Mouse (Mus musculus) CH12.LX (cell line): ENCODE measurements around the gene Bst1. TPM values are rescaled to one million over a fixed set of nuclear protein-coding genes. Genes with fewer than 3 reads are reported as not detected.
A peak's percentile ranks its signal among the peaks of the same experiment; 100 is the strongest.

Source experiments
- DNase-seq: peaks from one replicate; pipeline ENCODE4 v3.0.0-alpha.2; 2013; ENCODE audit errors: extremely low read depth
- H3K27ac ChIP-seq: 2 replicates; pipeline ENCODE4 v1.5.1; 2012; ENCODE audit warnings: low read depth, mild to moderate bottlenecking, control low read depth, moderate library complexity; ENCODE audit not compliant: insufficient read depth
- H3K27me3 ChIP-seq: replicated peaks from 2 replicates; pipeline ENCODE3; 2012; ENCODE audit warnings: inconsistent platforms
- H3K36me3 ChIP-seq, 2 experiments: replicated peaks in 1 of 2; 2 replicates each; pipeline versions ENCODE3 to v1.6.1; 2012; ENCODE audit warnings: inconsistent platforms in 1 of 2, low read length in 1 of 2, mild to moderate bottlenecking in 1 of 2, mixed read lengths in 1 of 2, moderate library complexity in 1 of 2; ENCODE audit not compliant: control insufficient read depth in 1 of 2, insufficient read depth in 1 of 2
- H3K4me1 ChIP-seq, 2 experiments: 2 replicates each; pipeline ENCODE4 v1.6.1; 2012; ENCODE audit warnings: inconsistent platforms in 1 of 2, moderate library complexity in 1 of 2; ENCODE audit not compliant: insufficient read depth in 2 of 2, control insufficient read depth in 1 of 2
- H3K4me2 ChIP-seq: 2 replicates; pipeline ENCODE4 v1.6.1; 2012; ENCODE audit warnings: low read depth, mild to moderate bottlenecking, control low read depth; ENCODE audit not compliant: poor library complexity, insufficient read depth, severe bottlenecking
- H3K4me3 ChIP-seq, 3 experiments: fragments of 150-350 bp in 1 of 3; sonication (generic) in 1 of 3; replicated peaks in 1 of 3; 2 replicates each; pipeline versions ENCODE3 to v1.5.1; 2011 to 2012; ENCODE audit warnings: low read depth in 2 of 3, low read length in 2 of 3, mild to moderate bottlenecking in 2 of 3, moderate library complexity in 2 of 3, control low read depth in 1 of 3, improper control_type of control experiment in 1 of 3, inconsistent platforms in 1 of 3, mixed read lengths in 1 of 3; ENCODE audit not compliant: poor library complexity in 1 of 3
- H3K79me2 ChIP-seq: replicated peaks from 2 replicates; pipeline ENCODE4 v1.6.1; 2012; ENCODE audit warnings: mild to moderate bottlenecking, moderate library complexity; ENCODE audit not compliant: control insufficient read depth, poor library complexity, insufficient read depth, severe bottlenecking; ENCODE audit errors: extremely low read depth
- H3K9ac ChIP-seq: 2 replicates; pipeline ENCODE4 v1.6.1; 2012; ENCODE audit warnings: low read depth, mild to moderate bottlenecking, control low read depth, moderate library complexity; ENCODE audit not compliant: insufficient read depth
- H3K9me3 ChIP-seq: replicated peaks from 2 replicates; pipeline ENCODE3; 2012; ENCODE audit warnings: low read length, inconsistent platforms, mixed read lengths
- BHLHE40 ChIP-seq: IDR thresholded peaks from 2 replicates; pipeline ENCODE4 v1.6.1; 2011; ENCODE audit warnings: mild to moderate bottlenecking, low read depth, low read length, improper control_type of control experiment
- CHD1 ChIP-seq: IDR thresholded peaks from 2 replicates; pipeline ENCODE4 v1.6.1; 2012; ENCODE audit warnings: low read depth, low read length, improper control_type of control experiment, inconsistent platforms
- CHD2 ChIP-seq: IDR thresholded peaks from 2 replicates; pipeline ENCODE4 v1.6.1; 2011; ENCODE audit warnings: low read length, improper control_type of control experiment
- CTCF ChIP-seq, 2 experiments: IDR thresholded peaks in 1 of 2; conservative IDR thresholded peaks in 1 of 2; 2 replicates each; pipeline ENCODE4 v1.5.1; 2011 to 2012; ENCODE audit warnings: low read depth in 2 of 2, low read length in 2 of 2, improper control_type of control experiment in 1 of 2, inconsistent platforms in 1 of 2, mild to moderate bottlenecking in 1 of 2, moderate library complexity in 1 of 2
- E2F4 ChIP-seq: IDR thresholded peaks from 2 replicates; pipeline ENCODE4 v1.6.1; 2011; ENCODE audit warnings: low read depth, low read length, improper control_type of control experiment; ENCODE audit not compliant: insufficient replicate concordance
- ELF1 ChIP-seq: IDR thresholded peaks from 2 replicates; pipeline ENCODE4 v1.6.1; 2014; ENCODE audit warnings: low read depth, mild to moderate bottlenecking, inconsistent platforms, low read length, improper control_type of control experiment
- EP300 ChIP-seq: IDR thresholded peaks from 2 replicates; pipeline ENCODE4 v1.6.1; 2011; ENCODE audit warnings: low read length, improper control_type of control experiment
- GABPA ChIP-seq: IDR thresholded peaks from 2 replicates; pipeline ENCODE4 v1.6.1; 2012; ENCODE audit warnings: low read depth, low read length, improper control_type of control experiment, inconsistent platforms; ENCODE audit not compliant: insufficient replicate concordance
- JUN ChIP-seq: IDR thresholded peaks from 2 replicates; pipeline ENCODE4 v1.6.1; 2011; ENCODE audit warnings: low read depth, mild to moderate bottlenecking, low read length, improper control_type of control experiment, moderate library complexity; ENCODE audit not compliant: insufficient read depth
- KAT2A ChIP-seq: IDR thresholded peaks from 2 replicates; pipeline ENCODE4 v1.6.1; 2012; ENCODE audit warnings: low read length, improper control_type of control experiment, inconsistent platforms; ENCODE audit not compliant: insufficient replicate concordance
- MAFK ChIP-seq: IDR thresholded peaks from 2 replicates; pipeline ENCODE4 v1.6.1; 2011; ENCODE audit warnings: low read length, improper control_type of control experiment; ENCODE audit not compliant: insufficient replicate concordance
- MAX ChIP-seq: IDR thresholded peaks from 2 replicates; pipeline ENCODE4 v1.6.1; 2011; ENCODE audit warnings: low read length, improper control_type of control experiment
- MEF2A ChIP-seq: IDR thresholded peaks from 2 replicates; pipeline ENCODE4 v1.6.1; 2014; ENCODE audit warnings: low read depth, mild to moderate bottlenecking, inconsistent platforms, low read length, improper control_type of control experiment, borderline replicate concordance
- MXI1 ChIP-seq: IDR thresholded peaks from 2 replicates; pipeline ENCODE4 v1.6.1; 2011; ENCODE audit warnings: mild to moderate bottlenecking, low read depth, low read length, improper control_type of control experiment
- MYC ChIP-seq: IDR thresholded peaks from 2 replicates; pipeline ENCODE4 v1.6.1; 2011; ENCODE audit warnings: low read depth, mild to moderate bottlenecking, improper control_type of control experiment, low read length
- NRF1 ChIP-seq: IDR thresholded peaks from 2 replicates; pipeline ENCODE4 v1.6.1; 2014; ENCODE audit warnings: low read depth, mild to moderate bottlenecking, inconsistent platforms, low read length, improper control_type of control experiment, moderate library complexity
- PAX5 ChIP-seq: IDR thresholded peaks from 2 replicates; pipeline ENCODE4 v1.6.1; 2012; ENCODE audit warnings: low read length, inconsistent platforms, mixed read lengths
- POLR2AphosphoS2 ChIP-seq: IDR thresholded peaks from 2 replicates; pipeline ENCODE4 v1.6.1; 2011; ENCODE audit warnings: low read depth, low read length, improper control_type of control experiment
- RCOR1 ChIP-seq: conservative IDR thresholded peaks from 2 replicates; pipeline ENCODE4 v1.6.1; 2012; ENCODE audit warnings: low read depth, mild to moderate bottlenecking, inconsistent platforms, low read length, improper control_type of control experiment
- SIN3A ChIP-seq: IDR thresholded peaks from 2 replicates; pipeline ENCODE4 v1.6.1; 2012; ENCODE audit warnings: low read length, improper control_type of control experiment, inconsistent platforms
- SMC3 ChIP-seq: IDR thresholded peaks from 2 replicates; pipeline ENCODE4 v1.6.1; 2011; ENCODE audit warnings: low read depth, low read length, improper control_type of control experiment
- TBP ChIP-seq: conservative IDR thresholded peaks from 2 replicates; pipeline ENCODE4 v1.6.1; 2011; ENCODE audit warnings: low read depth, low read length, improper control_type of control experiment
- TCF12 ChIP-seq: IDR thresholded peaks from 2 replicates; pipeline ENCODE4 v1.6.1; 2014; ENCODE audit warnings: low read depth, mild to moderate bottlenecking, inconsistent platforms, low read length, improper control_type of control experiment
- UBTF ChIP-seq: IDR thresholded peaks from 2 replicates; pipeline ENCODE4 v1.6.1; 2012; ENCODE audit warnings: low read depth, mild to moderate bottlenecking, inconsistent platforms, low read length, improper control_type of control experiment, moderate library complexity
- USF2 ChIP-seq: conservative IDR thresholded peaks from 2 replicates; pipeline ENCODE4 v1.6.1; 2011; ENCODE audit warnings: low read depth, low read length, improper control_type of control experiment
- ZC3H11A ChIP-seq: IDR thresholded peaks from 2 replicates; pipeline ENCODE4 v1.6.1; 2012; ENCODE audit warnings: low read depth, mild to moderate bottlenecking, inconsistent platforms, low read length, improper control_type of control experiment
- ZKSCAN1 ChIP-seq: IDR thresholded peaks from 2 replicates; pipeline ENCODE4 v1.6.1; 2012; ENCODE audit warnings: low read depth, inconsistent platforms, low read length, improper control_type of control experiment, borderline replicate concordance
- ZMIZ1 ChIP-seq: IDR thresholded peaks from 2 replicates; pipeline ENCODE4 v1.6.1; 2012; ENCODE audit warnings: low read depth, mild to moderate bottlenecking, inconsistent platforms, low read length, improper control_type of control experiment
- ZNF384 ChIP-seq: IDR thresholded peaks from 2 replicates; pipeline ENCODE4 v1.6.1; 2012; ENCODE audit warnings: low read depth, low read length, improper control_type of control experiment, inconsistent platforms
- dilution Hi-C: fragments of 300-500 bp; cut with MboI; formaldehyde crosslinking; loops from 2 replicates; pipeline ENCODE4 v1.14.3; 2020; ENCODE audit warnings: low sequenced_read_pairs; ENCODE audit not compliant: extremely low pct_unique_long_range_greater_than_20kb, extremely low pct_ligation_motif_present
- in situ Hi-C: fragments of 300-500 bp; cut with MboI; formaldehyde crosslinking; loops from 3 replicates; pipeline ENCODE4 v1.14.3; 2019; ENCODE audit warnings: low sequenced_read_pairs, low pct_ligation_motif_present, low pct_unique_long_range_greater_than_20kb, mixed read lengths
- polyA plus RNA-seq: library from polyadenylated mRNA; unstranded; fragments of >175 nt; gene quantifications from 2 replicates; pipeline ENCODE4 v1.2.1, GENCODE M21; 2012; ENCODE audit warnings: low read depth; ENCODE audit not compliant: insufficient read length
- total RNA-seq, 2 experiments: library from RNA; depleted of rRNA; stranded (reverse); fragments of 300-350 nt in 1 of 2; fragments of >200 nt in 1 of 2; gene quantifications; 2 replicates each; pipeline ENCODE4 v1.2.3; 2012 to 2014

Bst1 gene
- total and polyA plus RNA-seq, 3 experiments: 1.9 to 9.9 (median 4.8) TPM

DNA sequence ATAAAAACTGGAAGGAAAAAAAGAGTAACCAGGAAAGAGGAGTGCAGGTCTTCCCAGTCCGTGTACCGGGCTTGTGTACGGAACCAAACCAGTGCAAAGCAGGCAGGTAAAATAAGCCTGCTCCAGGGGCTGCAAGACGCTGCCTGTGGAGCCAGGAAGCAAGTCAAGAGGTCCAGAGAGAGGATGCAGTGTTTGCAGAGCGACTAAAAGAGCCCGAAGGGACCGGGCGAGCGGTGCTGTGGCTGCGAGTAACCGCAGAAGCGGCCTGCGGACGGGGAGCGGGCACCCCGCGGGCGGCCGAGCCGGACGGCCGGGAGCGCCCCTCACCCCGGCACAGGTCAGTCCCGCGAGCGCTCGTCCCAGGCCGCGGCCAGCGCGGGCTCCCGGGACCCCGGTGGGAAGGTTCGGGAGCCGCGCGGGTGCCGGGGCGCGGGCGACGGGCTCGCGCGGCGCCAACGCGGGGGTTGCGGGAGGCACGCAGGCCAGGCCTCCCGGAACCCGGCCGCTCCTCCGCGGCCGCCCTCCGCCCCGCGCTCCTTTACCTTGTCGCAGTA lies 37.2 kb upstream of the Bst1 start:
- H3K79me2 ChIP-seq: peaks cover 29% of the 10 kb centered on the region
- H3K4me3 ChIP-seq: peak overlapping the region; percentile 78 to 94 (median 94)
- in situ Hi-C loops: no loop called here
- H3K27ac ChIP-seq: peak overlapping the region; percentile 53; the same call in 1 of the 2 replicates
- dilution Hi-C loops: no loop called here
- peak overlapping the region; percentile 89 for H3K9ac ChIP-seq
- DNase-seq: peak; percentile 23
- H3K9me3 ChIP-seq: no peaks in the 10 kb centered on the region
- peaks cover 0 to 41% of the 10 kb centered on the region in 2 experiments; a peak in 2 of 4 replicates for H3K4me1 ChIP-seq
- peak overlapping the region; percentile 67 for H3K4me2 ChIP-seq
- peaks cover 0 to 4% of the 10 kb centered on the region in 2 experiments for H3K36me3 ChIP-seq
- TF ChIP-seq ZMIZ1 (no peak), ZKSCAN1 (no peak), SIN3A (peak; percentile 63; the same call in 1 of the 2 replicates), RCOR1 (no peak), MAX (0 out of 2 replicates have a peak, but pooled peaks have one; percentile 9), MEF2A (no peak), MXI1 (no peak), SMC3 (no peak), POLR2AphosphoS2 (no peak), UBTF (peak; percentile 73), CHD1 (peak; percentile 77; the same call in 1 of the 2 replicates), MYC (no peak), ZC3H11A (no peak), TBP (no peak), EP300 (no peak)
- H3K27me3 ChIP-seq: no peaks in the 10 kb centered on the region

DNA sequence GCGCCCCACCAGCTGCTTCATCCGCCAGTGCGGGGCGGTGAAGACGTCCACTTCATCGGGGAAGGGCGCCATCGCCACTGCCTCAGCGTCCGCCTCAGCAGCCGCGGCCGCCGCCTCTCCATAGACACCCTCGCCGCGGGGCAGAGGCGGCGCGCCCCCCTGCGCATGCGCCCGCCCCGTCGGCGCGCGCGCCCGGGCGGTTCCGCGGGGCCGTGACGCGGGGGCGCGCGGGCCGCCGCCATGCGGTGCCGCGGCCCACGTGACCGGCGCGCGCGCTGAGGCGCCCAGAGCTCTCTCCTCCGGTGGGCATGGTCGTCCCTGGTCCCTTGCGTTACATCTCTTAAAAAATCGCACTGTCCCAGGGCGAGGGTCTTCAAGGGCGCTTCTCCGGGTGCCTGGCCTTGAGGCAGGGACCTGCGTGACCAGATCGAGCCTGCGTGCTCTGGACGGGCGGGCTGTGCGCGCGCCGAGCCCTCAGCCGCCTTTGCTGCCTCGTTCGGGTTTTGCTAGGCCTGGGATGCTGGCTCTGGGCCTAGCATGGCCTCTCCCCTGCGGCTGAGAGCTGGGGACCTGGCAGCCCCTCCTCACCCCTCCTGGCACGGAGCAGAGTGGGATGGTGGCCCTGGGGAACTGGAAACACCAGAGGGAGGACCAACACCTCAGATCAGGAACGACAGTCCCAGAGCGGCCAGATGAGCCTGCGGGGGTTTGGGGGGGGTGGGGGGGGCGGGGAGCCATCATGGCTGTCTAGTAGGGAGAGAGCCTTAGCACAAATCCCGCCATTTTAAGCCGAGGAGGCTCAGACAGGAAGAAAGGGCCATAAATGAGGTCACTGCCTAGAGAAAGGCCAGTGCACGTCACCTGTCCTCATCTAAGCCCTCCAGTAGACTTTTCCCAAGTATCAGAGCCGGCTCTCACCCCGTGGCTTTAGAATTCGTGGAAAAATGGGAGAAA lies 36.4 kb upstream of the Bst1 start:
- in situ Hi-C loops: no loop called here
- DNase-seq: peak; percentile 57
- peak overlapping the region; percentile 74 for H3K4me2 ChIP-seq
- TF ChIP-seq JUN (no peak), PAX5 (no peak), TCF12 (peak; percentile 52; the same call in 1 of the 2 replicates), MYC (peak; percentile 76; the same call in 1 of the 2 replicates), ZKSCAN1 (no peak), ZMIZ1 (peak; percentile 45; the same call in 1 of the 2 replicates), ZNF384 (no peak), BHLHE40 (peak; percentile 49), CHD2 (no peak), ELF1 (no peak), E2F4 (no peak), MXI1 (no peak; the same call in 1 of the 2 replicates), GABPA (no peak), TBP (no peak), NRF1 (peak; percentile 89), CTCF (conservative IDR thresholded peaks at IDR 0.05 in 1 of 2, IDR thresholded peaks at IDR 0.05 in 1 of 2; ENCODE audit: low read depth in 2 of 2, low read length in 2 of 2) (no peak), RCOR1 (no peak), MAFK (no peak), EP300 (no peak), USF2 (peak; percentile 52; the same call in 1 of the 2 replicates), KAT2A (no peak)

More for the DNA sequence above, 36.4 kb upstream of the Bst1 start:
- peak overlapping the region; percentile 78 to 94 (median 94) for H3K4me3 ChIP-seq
- no peaks in the 10 kb centered on the region for H3K9me3 ChIP-seq
- peak overlapping the region; percentile 95 for H3K9ac ChIP-seq
- peaks cover 0 to 35% of the 10 kb centered on the region in 2 experiments; a peak in 2 of 4 replicates for H3K4me1 ChIP-seq
- H3K36me3 ChIP-seq: peaks cover 0 to 4% of the 10 kb centered on the region in 2 experiments
- dilution Hi-C loops: no loop called here
- H3K79me2 ChIP-seq: peaks cover 28% of the 10 kb centered on the region
- H3K27ac ChIP-seq: peak overlapping the region; percentile 66
- no peaks in the 10 kb centered on the region for H3K27me3 ChIP-seq
